Mouse (Mus musculus) urinary bladder, postnatal 36 days (tissue): ENCODE measurements around the gene Fut4.
"Not testable (repeated sequence)": the region's sequence is repeated elsewhere in the genome, so short reads cannot be mapped to it uniquely, and the experiment has no call there.

Source experiments
- DNase-seq, 2 experiments: peaks; one replicate each; pipeline ENCODE4 v3.0.0; 2022; ENCODE audit warnings: low spot score in 2 of 2, mixed read lengths in 1 of 2

Gene Fut4

GRCm38 (mm10) chr9:14726005-14726404 is 26.2 kb downstream of the Fut4 start:
- DNase-seq: no peak

GRCm38 (mm10) chr9:14724755-14725420 is 27.3 kb downstream of the Fut4 start:
- DNase-seq: no peak

GRCm38 (mm10) chr9:14721610-14722009 is 30.6 kb downstream of the Fut4 start:
- no peak for DNase-seq

GRCm38 (mm10) chr9:14720384-14720783 is 31.8 kb downstream of the Fut4 start:
- DNase-seq: no peak

- no peak for DNase-seq
Observed at GRCm38 (mm10) chr9:14718332-14718691, 33.9 kb downstream of the Fut4 start.

GRCm38 (mm10) chr9:14717689-14718331 is 34.4 kb downstream of the Fut4 start:
- DNase-seq: no peak

- no peak for DNase-seq
Observed at GRCm38 (mm10) chr9:14715258-14715657, 36.9 kb downstream of the Fut4 start.

GRCm38 (mm10) chr9:14710910-14711309 is 41.3 kb downstream of the Fut4 start:
- DNase-seq: no peak

GRCm38 (mm10) chr9:14705321-14706162 is 46.7 kb downstream of the Fut4 start:
- DNase-seq: no peak

- DNase-seq: not testable (repeated sequence)
Observed at GRCm38 (mm10) chr9:14700795-14701194, 51.4 kb downstream of the Fut4 start.

- DNase-seq: no peak
Observed at GRCm38 (mm10) chr9:14699288-14699640, 52.9 kb downstream of the Fut4 start.

- DNase-seq: peak; percentile 90 to 93
Observed at GRCm38 (mm10) chr9:14698582-14699287, 53.5 kb downstream of the Fut4 start.
